Mouse (Mus musculus): ENCODE measurements at regions not wholly inside any gene's neighbourhood (a gene's known extent, or its start where the extent isn't known, plus 50 kb on each side); places are given as distances from the start of the nearest gene placed in this dataset.
A peak's percentile ranks its signal among the peaks of the same experiment; 100 is the strongest.

DNA sequence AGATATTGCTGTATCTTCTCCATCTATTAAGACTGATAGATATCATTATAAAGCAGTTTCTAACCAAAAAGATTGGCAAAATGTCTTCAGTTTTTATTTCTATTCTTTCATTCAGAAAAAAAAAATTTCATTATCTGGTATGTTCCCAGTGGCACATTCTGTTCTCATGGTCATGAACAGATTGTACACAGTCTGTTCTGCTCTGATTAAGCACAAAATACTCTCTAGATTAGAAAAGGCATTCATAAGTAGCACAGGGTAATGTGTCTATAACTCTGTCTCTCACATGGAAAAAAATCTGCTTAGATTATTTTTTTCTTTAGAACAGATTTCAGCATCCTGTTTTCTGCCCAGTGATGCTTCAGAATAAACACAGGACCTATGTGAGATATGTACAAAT lies 306.3 kb upstream of the Gm21830 start:
- DNase-seq (ENCODE audit: low spot score in 2 of 2) = no peak

DNA sequence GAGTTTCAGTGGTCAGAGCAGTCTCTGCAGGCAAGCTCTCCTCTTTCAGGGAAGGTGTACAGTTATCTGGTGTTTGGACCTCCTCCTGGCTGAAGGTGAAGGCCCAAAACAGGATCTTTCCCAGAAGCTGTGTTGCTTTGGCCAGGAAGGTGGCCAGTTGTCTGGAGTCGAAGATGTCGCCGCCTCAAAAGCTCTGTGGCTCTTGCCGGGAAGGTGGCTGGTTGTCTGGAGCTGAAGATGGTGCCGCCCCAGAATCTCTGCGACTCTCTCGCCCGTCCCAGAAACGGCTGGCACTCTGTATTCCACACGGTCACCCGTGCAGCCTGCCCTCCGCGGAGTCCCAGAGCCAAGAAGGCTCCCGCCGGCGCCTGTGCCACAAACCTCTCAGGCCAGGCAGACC lies 304.7 kb upstream of the Scn7a start:
- peak in 1 of 2 experiments; percentile 1 for DNase-seq (ENCODE audit: low spot score in 2 of 2)

DNA sequence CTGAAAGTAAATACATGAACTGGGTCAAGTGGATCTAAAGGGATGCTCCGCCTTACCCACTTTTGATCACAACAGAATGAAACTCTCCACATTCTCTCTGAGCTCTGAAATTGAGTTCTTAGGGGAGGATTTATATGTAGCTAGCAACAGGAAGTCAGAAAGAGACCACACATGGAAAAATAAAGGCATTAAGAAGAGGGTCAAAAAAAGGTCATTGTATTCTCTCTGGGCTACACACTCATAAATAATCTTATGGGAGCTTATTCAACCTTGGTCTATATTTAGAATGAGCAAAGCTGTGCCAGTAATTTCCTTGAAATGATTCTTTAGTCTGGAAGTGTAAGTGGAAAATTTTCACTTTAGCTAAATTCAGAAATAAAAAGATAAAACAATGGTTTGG lies 284.2 kb upstream of the Scn7a start:
- DNase-seq (ENCODE audit: low spot score in 2 of 2) = no peak

Data from cerebellum, postnatal 4 days (tissue).